Mouse (Mus musculus): Measurements from ENCODE around the gene Gm44790. TPM values are rescaled to one million over a fixed set of nuclear protein-coding genes. Genes with fewer than 3 reads are reported as not detected.

Gm44790 gene
- polyA plus RNA-seq, 1 experiment: 2.9 TPM

DNA sequence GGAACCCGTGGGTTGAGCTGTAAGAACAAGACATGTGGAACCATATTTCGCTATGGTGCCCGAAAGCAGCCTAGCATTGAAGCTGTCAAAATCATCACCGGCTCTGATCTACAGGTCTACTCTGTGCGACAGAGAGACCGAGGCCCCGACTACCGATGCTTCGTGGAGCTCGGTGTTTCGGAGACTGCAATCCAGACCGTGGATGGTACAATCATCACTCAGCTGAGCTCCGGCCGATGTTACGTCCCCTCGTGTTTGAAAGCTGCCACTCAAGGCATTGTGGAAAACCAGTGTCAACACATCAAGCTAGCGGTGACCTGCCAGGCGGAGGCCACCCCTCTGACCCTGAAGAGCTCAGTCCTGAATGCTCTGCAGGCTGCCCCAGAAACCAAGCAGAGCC, 19.1 kb downstream of the Gm44790 start:
- 95% methylated on average over 18 of the region's 18 CpGs for WGBS
- Histone ChIP-seq H3K27me3 (replicated peaks; ENCODE audit: control insufficient read depth, insufficient read depth, low read length) (no peaks in the 10 kb centered on the region), H3K4me3 (ENCODE audit: insufficient read depth, low read depth, low read length) (no peak overlapping the region), H3K27ac (ENCODE audit: insufficient read depth, low read depth, low read length) (no peak overlapping the region), H3K36me3 (ENCODE audit: control insufficient read depth, insufficient read depth, low read length) (peaks cover 4% of the 10 kb centered on the region), H3K4me1 (ENCODE audit: control insufficient read depth, insufficient read depth, low read length) (no peaks in the 10 kb centered on the region)
- DNase-seq: no peak
- no peak for TF ChIP-seq CTCF (conservative IDR thresholded peaks at IDR 0.05; ENCODE audit: insufficient read depth, insufficient read length, low read depth, low read length)
- TF ChIP-seq POLR2A (IDR thresholded peaks at IDR 0.05; ENCODE audit: low read depth, low read length): no peak

DNA sequence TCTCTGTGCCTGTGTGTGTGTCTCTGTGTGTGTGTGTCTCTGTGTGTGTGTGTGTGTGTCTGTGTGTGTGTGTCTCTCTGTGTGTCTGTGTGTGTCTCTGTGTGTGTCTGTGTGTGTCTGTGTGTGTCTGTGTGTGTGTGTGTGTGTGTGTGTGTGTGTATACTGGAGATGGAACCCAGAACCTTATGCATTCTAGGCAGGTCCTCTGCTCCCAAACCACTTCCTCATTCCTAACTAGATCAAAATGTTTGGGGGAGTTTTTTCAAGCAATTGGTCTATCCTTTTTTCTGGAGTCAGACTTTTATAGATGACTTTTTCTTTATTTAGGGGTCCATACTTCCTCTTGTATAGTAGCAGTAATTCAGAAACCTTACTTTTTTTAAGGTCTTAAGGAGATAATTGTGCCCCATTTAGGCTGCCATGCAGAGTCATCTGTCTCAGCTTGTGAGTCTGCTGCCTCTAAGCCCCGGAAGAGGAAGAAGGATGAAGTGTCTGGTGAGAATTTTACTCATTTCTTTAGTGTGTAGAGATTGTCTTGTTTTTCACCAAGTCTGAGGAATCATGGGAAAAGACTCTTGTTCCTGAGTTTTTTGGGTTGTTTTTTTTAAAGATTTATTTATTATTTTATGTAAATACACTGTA, 20.6 kb downstream of the Gm44790 start:
- H3K4me1 ChIP-seq (ENCODE audit: control insufficient read depth, insufficient read depth, low read length): no peaks in the 10 kb centered on the region
- H3K27ac ChIP-seq (ENCODE audit: insufficient read depth, low read depth, low read length): no peak overlapping the region
- no peaks in the 10 kb centered on the region for H3K27me3 ChIP-seq (replicated peaks; ENCODE audit: control insufficient read depth, insufficient read depth, low read length)
- WGBS: 79% methylated on average over 1 of the region's 1 CpGs
- no peak for TF ChIP-seq CTCF (conservative IDR thresholded peaks at IDR 0.05; ENCODE audit: insufficient read depth, insufficient read length, low read depth, low read length)
- TF ChIP-seq POLR2A (IDR thresholded peaks at IDR 0.05; ENCODE audit: low read depth, low read length): no peak
- peaks cover 4% of the 10 kb centered on the region for H3K36me3 ChIP-seq (ENCODE audit: control insufficient read depth, insufficient read depth, low read length)
- no peak for DNase-seq
- H3K4me3 ChIP-seq (ENCODE audit: insufficient read depth, low read depth, low read length): no peak overlapping the region

DNA sequence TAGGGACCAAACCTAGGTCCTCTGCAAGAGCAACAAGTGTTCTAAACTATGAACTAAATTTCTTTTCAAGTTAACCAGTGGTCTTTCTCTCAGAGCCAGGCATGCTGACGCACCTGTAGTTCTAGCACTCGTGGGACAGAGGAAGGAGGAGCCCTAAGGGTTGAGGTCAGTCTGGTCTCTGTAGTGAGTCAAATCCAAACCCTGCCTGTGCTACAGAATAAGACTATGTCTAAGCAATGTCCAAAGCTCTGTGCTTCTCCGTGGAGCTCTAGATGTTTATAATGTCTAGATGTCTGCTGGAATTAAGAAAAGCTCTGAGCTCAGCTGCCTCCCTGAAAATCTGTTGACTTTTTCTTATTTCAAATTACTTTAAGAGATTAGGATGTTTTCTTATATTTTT, 30.3 kb downstream of the Gm44790 start:
- Histone ChIP-seq H3K27ac (ENCODE audit: insufficient read depth, low read depth, low read length) (no peak overlapping the region), H3K4me1 (ENCODE audit: control insufficient read depth, insufficient read depth, low read length) (no peaks in the 10 kb centered on the region), H3K4me3 (ENCODE audit: insufficient read depth, low read depth, low read length) (no peak overlapping the region), H3K27me3 (replicated peaks; ENCODE audit: control insufficient read depth, insufficient read depth, low read length) (no peaks in the 10 kb centered on the region), H3K36me3 (ENCODE audit: control insufficient read depth, insufficient read depth, low read length) (peaks cover 5% of the 10 kb centered on the region)
- DNase-seq: no peak
- 92% methylated on average over 3 of the region's 3 CpGs for WGBS
- no peak for TF ChIP-seq CTCF (conservative IDR thresholded peaks at IDR 0.05; ENCODE audit: insufficient read depth, insufficient read length, low read depth, low read length)
- no peak for TF ChIP-seq POLR2A (IDR thresholded peaks at IDR 0.05; ENCODE audit: low read depth, low read length)

DNA sequence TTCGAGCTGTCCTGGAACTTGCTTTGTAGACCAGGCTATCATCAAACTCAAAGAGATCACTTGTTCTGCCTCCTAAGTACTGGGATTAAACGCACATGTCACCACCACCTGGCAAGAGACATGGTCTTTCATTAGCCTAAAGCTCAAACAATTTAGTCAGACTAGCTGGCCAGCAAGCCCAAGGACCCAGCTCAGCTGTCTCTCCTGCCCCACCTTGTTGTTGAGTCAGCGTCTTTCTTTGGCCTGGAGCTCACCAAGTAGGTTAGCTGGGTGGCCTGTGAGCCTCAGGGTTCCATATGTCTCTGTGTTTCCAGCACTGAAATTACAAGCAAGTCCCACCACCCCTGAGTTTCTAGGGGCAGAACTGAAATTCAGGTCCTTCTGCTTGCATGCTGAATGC, 36.6 kb downstream of the Gm44790 start:
- no peaks in the 10 kb centered on the region for H3K4me1 ChIP-seq (ENCODE audit: control insufficient read depth, insufficient read depth, low read length)
- H3K27me3 ChIP-seq (replicated peaks; ENCODE audit: control insufficient read depth, insufficient read depth, low read length): no peaks in the 10 kb centered on the region
- H3K27ac ChIP-seq (ENCODE audit: insufficient read depth, low read depth, low read length): no peak overlapping the region
- peaks cover 2% of the 10 kb centered on the region; the same call in 1 of the 2 replicates for H3K36me3 ChIP-seq (ENCODE audit: control insufficient read depth, insufficient read depth, low read length)
- DNase-seq: no peak
- H3K4me3 ChIP-seq (ENCODE audit: insufficient read depth, low read depth, low read length): no peak overlapping the region
- 89% methylated on average over 3 of the region's 3 CpGs for WGBS
- no peak for TF ChIP-seq POLR2A (IDR thresholded peaks at IDR 0.05; ENCODE audit: low read depth, low read length)
- TF ChIP-seq CTCF (conservative IDR thresholded peaks at IDR 0.05; ENCODE audit: insufficient read depth, insufficient read length, low read depth, low read length): no peak

DNA sequence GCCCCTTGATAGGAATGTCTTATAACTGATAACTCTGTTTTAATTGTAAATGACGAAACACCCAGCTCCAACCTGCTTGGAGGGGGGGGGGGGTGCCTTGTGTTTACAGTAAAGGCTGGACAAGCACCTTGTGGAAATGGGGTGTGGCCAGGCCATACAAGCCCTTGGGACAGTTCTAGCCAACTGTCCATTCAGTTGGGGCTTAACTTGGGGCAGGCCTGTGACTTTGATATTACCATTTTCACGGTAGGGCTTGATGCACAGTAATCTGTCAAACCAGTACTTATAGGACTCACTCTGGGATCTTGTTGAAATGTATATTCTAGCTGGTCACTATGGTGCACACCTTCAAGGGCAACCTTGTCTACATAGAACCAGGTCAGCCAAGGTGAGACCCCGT, 44.9 kb downstream of the Gm44790 start:
- no peak for TF ChIP-seq POLR2A (IDR thresholded peaks at IDR 0.05; ENCODE audit: low read depth, low read length)
- TF ChIP-seq CTCF (conservative IDR thresholded peaks at IDR 0.05; ENCODE audit: insufficient read depth, insufficient read length, low read depth, low read length): no peak
- H3K27ac ChIP-seq (ENCODE audit: insufficient read depth, low read depth, low read length): peak overlapping the region; percentile 89
- DNase-seq: no peak
- H3K27me3 ChIP-seq (replicated peaks; ENCODE audit: control insufficient read depth, insufficient read depth, low read length): no peaks in the 10 kb centered on the region
- H3K4me1 ChIP-seq (ENCODE audit: control insufficient read depth, insufficient read depth, low read length): peaks cover 26% of the 10 kb centered on the region; the same call in 1 of the 2 replicates
- 72% methylated on average over 3 of the region's 3 CpGs for WGBS
- H3K36me3 ChIP-seq (ENCODE audit: control insufficient read depth, insufficient read depth, low read length): no peaks in the 10 kb centered on the region
- H3K4me3 ChIP-seq (ENCODE audit: insufficient read depth, low read depth, low read length): 0 out of 2 replicates have a peak overlapping the region, but pooled peaks have one; percentile 61

DNA sequence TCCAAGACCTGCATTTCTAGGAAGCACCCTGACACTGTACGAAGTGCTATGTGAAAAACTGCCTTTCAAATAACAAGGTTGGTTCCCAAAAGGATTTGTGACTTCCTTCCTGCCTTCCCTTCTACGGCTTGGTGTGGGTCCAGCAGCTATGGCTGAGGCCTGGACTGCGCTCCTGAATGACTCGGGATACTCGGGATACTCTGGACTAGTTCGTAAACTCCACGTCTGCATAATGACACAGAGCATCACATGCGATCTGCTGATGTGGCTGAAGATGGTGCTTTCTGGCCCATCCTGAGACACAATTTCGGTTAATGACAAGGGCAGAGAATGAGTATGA, 45.3 kb downstream of the Gm44790 start:
- peak overlapping the region; percentile 61 for H3K4me3 ChIP-seq (ENCODE audit: insufficient read depth, low read depth, low read length)
- no peak for DNase-seq
- WGBS: 6% methylated on average over 9 of the region's 9 CpGs
- H3K27ac ChIP-seq (ENCODE audit: insufficient read depth, low read depth, low read length): peak overlapping the region; percentile 89
- H3K27me3 ChIP-seq (replicated peaks; ENCODE audit: control insufficient read depth, insufficient read depth, low read length): no peaks in the 10 kb centered on the region
- H3K4me1 ChIP-seq (ENCODE audit: control insufficient read depth, insufficient read depth, low read length): peaks cover 26% of the 10 kb centered on the region; the same call in 1 of the 2 replicates
- H3K36me3 ChIP-seq (ENCODE audit: control insufficient read depth, insufficient read depth, low read length): no peaks in the 10 kb centered on the region
- TF ChIP-seq POLR2A (IDR thresholded peaks at IDR 0.05; ENCODE audit: low read depth, low read length) (no peak), CTCF (conservative IDR thresholded peaks at IDR 0.05; ENCODE audit: insufficient read depth, insufficient read length, low read depth, low read length) (no peak)

DNA sequence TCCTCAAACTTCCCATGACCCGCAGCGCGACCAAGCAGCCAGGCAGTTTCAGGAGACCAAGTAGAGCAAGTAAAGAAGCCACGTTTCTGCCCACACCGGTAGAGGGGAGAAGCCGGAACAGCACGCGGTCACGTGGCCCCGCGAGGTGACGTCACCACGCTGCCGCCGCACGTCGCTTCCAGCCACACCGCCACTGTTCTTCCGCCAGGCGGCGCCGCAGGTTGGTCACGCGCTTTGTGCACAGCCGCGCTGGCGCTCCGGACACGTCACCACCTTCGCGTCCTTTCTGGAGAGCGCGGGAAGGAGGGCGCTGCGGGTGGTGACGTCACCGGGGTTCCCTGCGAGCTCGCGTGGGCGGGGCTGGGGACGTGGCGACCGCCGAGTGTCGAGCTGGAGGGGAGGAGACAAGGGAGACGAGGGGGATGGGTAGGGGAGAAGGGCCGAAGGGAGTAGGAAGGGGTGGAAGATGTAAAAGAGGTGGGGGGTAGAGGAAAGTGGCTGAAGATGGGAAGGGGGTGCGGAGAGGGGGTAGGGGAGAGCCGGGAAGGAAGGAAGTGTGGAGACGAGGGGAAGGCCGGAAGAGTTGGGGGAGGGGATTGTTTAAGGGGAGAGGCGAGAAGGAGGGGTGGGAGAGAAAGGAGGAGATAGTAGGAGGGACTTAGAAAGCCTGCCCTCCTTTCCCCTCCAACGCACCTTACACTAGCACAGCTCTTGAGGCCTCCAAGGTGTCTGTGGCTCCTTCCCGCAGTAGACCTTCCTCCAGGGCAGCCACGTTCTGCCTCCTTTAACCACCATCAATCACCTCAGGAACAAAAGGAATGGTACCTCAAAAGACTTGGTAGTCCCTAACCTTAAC, 45.9 kb downstream of the Gm44790 start:
- H3K27ac ChIP-seq (ENCODE audit: insufficient read depth, low read depth, low read length): peak overlapping the region; percentile 95
- H3K27me3 ChIP-seq (replicated peaks; ENCODE audit: control insufficient read depth, insufficient read depth, low read length): no peaks in the 10 kb centered on the region
- TF ChIP-seq POLR2A (IDR thresholded peaks at IDR 0.05; ENCODE audit: low read depth, low read length): peak; percentile 97
- peak; percentile 97 for TF ChIP-seq CTCF (conservative IDR thresholded peaks at IDR 0.05; ENCODE audit: insufficient read depth, insufficient read length, low read depth, low read length)
- H3K36me3 ChIP-seq (ENCODE audit: control insufficient read depth, insufficient read depth, low read length): no peaks in the 10 kb centered on the region
- peak; percentile 99 for DNase-seq
- WGBS: under 1% methylated on average over 56 of the region's 56 CpGs
- peaks cover 26% of the 10 kb centered on the region; the same call in 1 of the 2 replicates for H3K4me1 ChIP-seq (ENCODE audit: control insufficient read depth, insufficient read depth, low read length)
- H3K4me3 ChIP-seq (ENCODE audit: insufficient read depth, low read depth, low read length): peak overlapping the region; percentile 61
